Mouse (Mus musculus) E14TG2a.4 (cell line): ENCODE measurements around the gene Zfp280b.
A peak's percentile ranks its signal among the peaks of the same experiment; 100 is the strongest.

Experiments used
- H3K27me3 ChIP-seq: 2 replicates; pipeline ENCODE4 v1.6.1; 2014; ENCODE audit warnings: low read length, control low read depth; ENCODE audit not compliant: insufficient read depth
- H3K36me3 ChIP-seq: 2 replicates; pipeline ENCODE4 v1.6.1; 2014; ENCODE audit warnings: low read length, control low read depth; ENCODE audit not compliant: insufficient read depth
- H3K4me1 ChIP-seq: replicated peaks from 2 replicates; pipeline ENCODE4 v1.6.1; 2014; ENCODE audit warnings: low read depth, low read length, control low read depth
- H3K4me3 ChIP-seq: replicated peaks from 2 replicates; pipeline ENCODE4 v1.5.1; 2014; ENCODE audit warnings: mild to moderate bottlenecking, low read length
- H3K9me3 ChIP-seq: 2 replicates; pipeline ENCODE4 v1.6.1; 2014; ENCODE audit warnings: low read length, control low read depth
- CTCF ChIP-seq: conservative IDR thresholded peaks from 2 replicates; pipeline ENCODE4 v1.5.1; 2014; ENCODE audit warnings: low read length
- NANOG ChIP-seq: IDR thresholded peaks from 2 replicates; pipeline ENCODE4 v1.6.1; 2014; ENCODE audit warnings: borderline replicate concordance, low read length, mixed read lengths
- POU5F1 ChIP-seq: IDR thresholded peaks from 2 replicates; pipeline ENCODE4 v1.6.1; 2014; ENCODE audit warnings: low read length, borderline replicate concordance

Zfp280b gene

DNA sequence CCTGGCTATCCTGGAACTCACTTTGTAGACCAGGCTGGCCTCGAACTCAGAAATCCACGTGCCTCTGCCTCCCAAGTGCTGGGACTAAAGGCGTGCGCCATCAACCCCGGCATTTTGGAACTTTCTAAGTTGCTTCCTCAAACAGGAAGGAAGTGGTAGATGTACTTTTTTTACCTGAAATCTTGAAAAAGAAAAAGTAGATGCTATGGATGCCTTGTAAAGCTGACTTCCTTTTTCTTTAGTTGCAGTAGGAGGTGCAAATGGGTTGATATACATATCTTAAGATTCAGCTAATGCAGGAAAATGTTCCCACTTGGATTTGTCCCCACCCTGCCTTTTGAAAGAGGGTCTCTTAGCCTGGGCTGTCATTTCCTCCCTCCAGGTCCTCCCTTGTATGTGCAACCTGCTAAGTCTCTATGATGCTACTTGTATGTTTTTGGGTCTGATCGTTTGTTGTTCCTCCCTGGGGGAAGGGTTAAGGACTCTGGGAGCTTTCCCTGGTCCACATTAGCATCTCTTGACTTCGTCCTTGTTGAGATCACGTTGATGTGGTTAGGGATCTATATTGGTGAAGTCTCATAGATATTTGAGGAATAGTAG is 1.7 kb downstream of the Zfp280b start:
- Histone ChIP-seq H3K9me3 (no peaks in the 10 kb centered on the region), H3K27me3 (no peaks in the 10 kb centered on the region), H3K4me1 (peaks cover 73% of the 10 kb centered on the region), H3K36me3 (peaks cover 44% of the 10 kb centered on the region), H3K4me3 (peak overlapping the region; percentile 96)
- no peak for TF ChIP-seq CTCF
- TF ChIP-seq POU5F1, result no peak
- no peak; the same call in 1 of the 2 replicates for TF ChIP-seq NANOG

DNA sequence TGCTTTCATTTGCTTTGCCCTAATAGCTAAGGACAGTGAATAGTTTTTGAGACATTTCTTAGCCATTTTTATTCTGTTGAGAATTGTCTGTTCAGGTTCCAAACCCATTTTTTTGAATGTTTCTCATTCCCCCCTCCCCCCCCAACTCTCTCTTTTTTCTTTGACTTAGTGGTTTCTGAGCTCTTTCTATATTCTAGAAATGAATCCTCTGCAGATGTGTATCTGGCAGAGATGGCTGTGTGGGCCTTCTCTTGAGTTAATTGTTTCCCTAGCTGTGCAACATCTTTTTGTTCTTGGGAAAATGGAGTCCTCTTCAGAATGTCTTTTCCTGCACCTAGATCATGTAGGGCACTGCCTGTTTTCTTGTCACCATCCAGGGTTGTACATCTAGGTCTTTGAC is 2.8 kb downstream of the Zfp280b start:
- Histone ChIP-seq H3K4me1 (peaks cover 73% of the 10 kb centered on the region), H3K4me3 (peak overlapping the region; percentile 30), H3K9me3 (no peaks in the 10 kb centered on the region), H3K27me3 (no peaks in the 10 kb centered on the region), H3K36me3 (peaks cover 56% of the 10 kb centered on the region)
- TF ChIP-seq CTCF, result no peak
- no peak for TF ChIP-seq POU5F1
- TF ChIP-seq NANOG, result no peak

DNA sequence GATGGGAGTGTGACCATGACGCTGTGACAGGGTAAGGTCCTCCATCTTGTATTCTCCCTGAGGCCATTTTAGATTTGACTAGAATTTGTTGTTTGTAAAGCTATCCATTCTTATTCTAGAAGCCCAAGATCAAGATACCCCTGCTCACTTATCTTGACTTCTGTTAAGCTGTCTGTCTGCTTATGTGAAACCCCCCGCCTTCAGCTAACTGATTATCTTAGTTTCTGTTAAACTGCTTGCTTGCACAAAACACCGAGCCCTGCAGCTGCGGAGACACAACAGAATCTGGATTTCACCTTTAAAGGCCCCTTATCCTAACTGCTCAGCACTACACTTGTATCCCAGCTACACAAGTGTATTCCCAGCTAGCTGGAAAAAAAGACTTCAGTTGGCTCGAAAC is 4.5 kb downstream of the Zfp280b start:
- Histone ChIP-seq H3K9me3 (no peaks in the 10 kb centered on the region), H3K27me3 (no peaks in the 10 kb centered on the region), H3K4me1 (peaks cover 75% of the 10 kb centered on the region), H3K4me3 (0 out of 2 replicates have a peak overlapping the region, but pooled peaks have one; percentile 5), H3K36me3 (peaks cover 71% of the 10 kb centered on the region)
- TF ChIP-seq POU5F1, result no peak
- no peak for TF ChIP-seq CTCF
- no peak for TF ChIP-seq NANOG

DNA sequence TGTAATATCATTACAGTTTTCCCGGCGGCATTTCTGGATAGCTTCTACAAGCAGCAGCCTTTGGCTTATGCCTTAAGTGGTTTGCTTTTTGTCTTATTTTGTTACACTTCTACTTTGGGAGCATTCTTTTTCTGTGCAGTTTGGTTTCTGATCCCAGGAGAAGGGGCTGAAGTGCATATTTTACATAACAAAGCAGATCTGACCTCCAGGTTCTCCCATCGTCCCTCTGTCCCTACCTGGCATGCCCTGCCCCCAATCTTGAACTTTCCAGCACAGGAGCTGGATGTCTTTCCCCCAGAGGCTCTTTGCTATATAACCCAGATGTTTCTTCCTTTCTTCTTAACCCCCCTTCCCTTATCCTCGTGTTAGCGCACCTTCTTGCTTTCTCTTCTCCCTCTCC is 12.9 kb downstream of the Zfp280b start:
- Histone ChIP-seq H3K36me3 (peaks cover 39% of the 10 kb centered on the region), H3K4me1 (peaks cover 82% of the 10 kb centered on the region), H3K27me3 (no peaks in the 10 kb centered on the region), H3K9me3 (no peaks in the 10 kb centered on the region), H3K4me3 (peak overlapping the region; percentile 49)
- peak; percentile 88 for TF ChIP-seq POU5F1
- TF ChIP-seq NANOG, result no peak

DNA sequence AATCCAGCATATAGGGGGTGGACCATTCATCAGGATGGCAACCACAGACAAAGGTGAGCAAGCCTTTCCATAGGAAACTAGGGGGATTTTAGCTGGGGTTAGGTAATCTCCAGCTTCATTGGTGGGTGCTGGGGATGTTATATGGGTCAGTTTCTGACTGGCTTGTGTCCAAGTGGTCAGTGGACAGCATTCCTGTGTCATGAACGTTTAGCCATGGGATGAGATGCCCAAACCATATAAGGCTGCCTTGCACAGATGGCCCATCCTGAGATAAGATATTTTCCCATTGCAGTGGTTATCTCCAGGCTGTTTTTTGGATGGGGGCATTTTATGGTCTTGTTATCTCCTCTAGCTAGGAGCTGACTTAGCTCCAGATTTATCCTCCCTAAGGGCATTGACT is 14.3 kb downstream of the Zfp280b start:
- Histone ChIP-seq H3K9me3 (no peaks in the 10 kb centered on the region), H3K36me3 (peaks cover 25% of the 10 kb centered on the region), H3K4me3 (no peak overlapping the region), H3K27me3 (no peaks in the 10 kb centered on the region), H3K4me1 (peaks cover 77% of the 10 kb centered on the region)
- TF ChIP-seq CTCF (no peak), POU5F1 (no peak), NANOG (no peak)

DNA sequence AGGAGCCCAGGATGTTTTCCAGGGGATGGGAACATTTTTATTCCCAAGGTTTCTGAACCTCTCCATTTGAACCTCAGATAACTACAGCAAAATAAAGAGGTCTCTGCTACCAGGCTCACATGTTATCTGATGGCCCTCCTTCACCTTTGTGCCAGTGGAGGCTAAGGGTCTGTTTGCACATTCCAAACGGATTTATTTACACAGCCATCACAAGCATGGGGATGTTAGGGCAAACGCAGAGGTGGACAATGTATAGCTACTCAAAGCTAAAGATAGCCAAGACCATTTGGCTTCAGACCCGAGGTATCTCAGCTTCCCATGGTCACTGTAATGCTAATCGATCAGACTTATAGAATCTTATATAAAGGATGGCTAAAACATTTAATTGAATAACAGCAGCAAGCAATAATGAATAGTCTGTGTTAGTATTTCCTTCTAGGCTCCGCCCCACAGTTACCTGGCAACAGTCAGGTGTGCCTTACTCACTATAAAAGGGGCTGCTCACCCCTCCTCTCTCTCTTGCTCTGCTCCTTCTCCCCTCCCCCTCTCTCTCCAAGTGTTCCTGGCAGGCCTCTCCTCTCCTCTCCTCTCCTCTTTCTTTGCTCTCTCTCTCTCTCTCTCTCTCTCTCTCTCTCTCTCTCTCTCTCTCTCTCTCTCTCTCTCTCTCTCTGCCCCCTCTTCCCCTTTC is 14.9 kb downstream of the Zfp280b start:
- Histone ChIP-seq H3K27me3 (no peaks in the 10 kb centered on the region), H3K36me3 (peaks cover 21% of the 10 kb centered on the region), H3K9me3 (peaks cover under 1% of the 10 kb centered on the region), H3K4me3 (no peak overlapping the region), H3K4me1 (peaks cover 80% of the 10 kb centered on the region)
- TF ChIP-seq CTCF, result no peak
- no peak for TF ChIP-seq NANOG
- no peak for TF ChIP-seq POU5F1

DNA sequence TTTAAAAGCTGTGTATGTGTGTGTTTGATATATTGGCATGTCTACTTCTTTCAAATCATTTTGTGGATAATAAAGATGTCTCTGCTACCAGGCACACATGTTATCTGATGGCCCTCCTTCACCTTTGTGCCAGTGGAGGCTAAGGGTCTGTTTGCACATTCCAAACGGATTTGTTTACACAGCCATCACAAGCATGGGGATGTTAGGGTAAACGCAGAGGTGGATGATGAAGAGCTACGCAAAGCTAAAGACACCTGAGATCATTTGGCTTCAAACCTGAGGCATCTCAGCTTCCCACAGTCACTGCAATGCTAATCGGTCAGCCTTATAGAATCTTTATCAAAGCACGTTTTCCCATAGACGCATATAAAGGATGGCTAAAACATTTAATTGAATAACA is 16.5 kb downstream of the Zfp280b start:
- peaks cover 6% of the 10 kb centered on the region for H3K36me3 ChIP-seq
- TF ChIP-seq NANOG (no peak), CTCF (no peak)
- no peaks in the 10 kb centered on the region for H3K27me3 ChIP-seq
- H3K4me1 ChIP-seq, result peaks cover 70% of the 10 kb centered on the region
- H3K4me3 ChIP-seq, result no peak overlapping the region
- peaks cover 6% of the 10 kb centered on the region for H3K9me3 ChIP-seq

DNA sequence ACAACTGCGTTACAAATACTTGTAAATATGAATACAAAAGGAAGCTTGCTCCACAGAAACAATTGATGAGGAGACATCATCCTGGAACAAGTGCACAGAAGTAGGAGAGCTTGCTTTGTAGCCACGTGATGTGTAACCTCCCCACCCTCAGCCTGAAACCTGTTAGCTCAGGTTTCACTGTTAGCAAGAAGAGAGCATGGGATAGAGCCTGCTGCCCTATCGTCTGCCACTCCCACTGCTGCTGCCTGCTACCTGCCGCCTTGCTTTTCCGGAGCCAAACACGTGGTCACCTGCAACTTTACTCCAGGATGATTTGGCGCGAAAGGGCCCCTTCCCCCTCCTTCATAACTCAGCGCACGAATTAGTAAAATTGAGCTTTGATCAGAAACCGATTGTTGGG is 19.4 kb downstream of the Zfp280b start:
- peaks cover 41% of the 10 kb centered on the region for H3K4me1 ChIP-seq
- no peaks in the 10 kb centered on the region for H3K36me3 ChIP-seq
- H3K4me3 ChIP-seq, result peak overlapping the region; percentile 39; the same call in 1 of the 2 replicates
- H3K27me3 ChIP-seq, result 0 out of 2 replicates have a peak, but pooled peaks cover 3% of the 10 kb centered on the region
- TF ChIP-seq CTCF (no peak), NANOG (no peak), POU5F1 (no peak)
- H3K9me3 ChIP-seq, result peaks cover 6% of the 10 kb centered on the region

DNA sequence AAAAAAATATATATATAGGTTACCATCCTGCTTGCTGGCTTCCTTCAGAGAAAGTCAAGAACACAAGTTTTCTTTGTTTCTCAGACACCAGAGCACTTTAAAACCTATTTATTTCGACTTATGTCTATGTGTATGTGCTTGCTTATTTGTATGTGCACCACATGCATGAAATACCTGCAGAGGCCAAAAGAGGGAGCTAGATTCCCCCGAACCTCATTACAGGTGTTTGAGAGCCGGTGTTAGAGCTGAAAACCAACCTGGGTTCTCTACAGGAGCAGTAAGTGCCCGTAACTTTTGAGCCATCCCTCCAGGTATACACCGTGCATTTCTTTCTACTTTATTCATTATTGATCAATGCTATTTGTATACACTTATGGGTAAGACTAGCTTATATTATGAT is 30.0 kb downstream of the Zfp280b start:
- peaks cover 30% of the 10 kb centered on the region for H3K4me1 ChIP-seq
- TF ChIP-seq POU5F1 (no peak), CTCF (peak; percentile 88)
- peaks cover 5% of the 10 kb centered on the region; the same call in 1 of the 2 replicates for H3K9me3 ChIP-seq
- no peak overlapping the region for H3K4me3 ChIP-seq
- H3K27me3 ChIP-seq, result peaks cover 23% of the 10 kb centered on the region
- no peaks in the 10 kb centered on the region for H3K36me3 ChIP-seq
